Mouse (Mus musculus): ENCODE results near the gene Clcn5.

Clcn5 gene

DNA sequence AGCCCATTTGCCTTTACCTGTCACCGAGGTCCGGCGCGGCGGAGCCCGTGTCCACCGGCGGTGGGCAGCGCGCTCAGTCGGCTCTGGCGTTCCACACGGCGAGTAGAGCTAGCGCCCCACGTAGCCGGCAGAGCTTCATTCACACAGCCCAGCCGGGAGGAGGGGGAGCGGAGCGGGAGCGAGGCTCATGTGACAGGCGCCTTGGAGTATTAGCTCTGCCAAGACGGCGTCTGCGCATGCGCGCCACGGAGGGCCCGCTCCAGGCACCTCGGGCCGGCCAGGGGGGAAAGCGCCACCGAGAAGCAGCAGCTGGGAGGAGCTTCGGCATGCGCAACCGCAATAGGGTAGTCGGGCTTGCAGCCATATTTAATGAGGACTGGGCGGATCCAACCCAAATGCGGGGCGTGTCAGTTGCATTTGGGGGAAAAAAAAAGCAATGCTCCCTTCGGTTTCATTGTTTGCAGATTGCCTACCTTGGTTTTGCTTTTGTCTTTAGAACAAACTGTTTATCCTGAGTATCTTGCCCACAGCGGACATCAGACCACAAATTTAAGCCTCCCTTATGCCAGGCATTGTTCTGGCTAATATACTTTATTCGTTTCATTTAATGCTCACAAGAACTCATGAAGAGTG, at the start of gene Clcn5:
Gene Clcn5, minus strand, starts transcription at position 270 of the 633 bp plus-strand sequence.
- in situ Hi-C loops (cut with MboI; ENCODE audit: low sequenced_read_pairs), result no loop called here

DNA sequence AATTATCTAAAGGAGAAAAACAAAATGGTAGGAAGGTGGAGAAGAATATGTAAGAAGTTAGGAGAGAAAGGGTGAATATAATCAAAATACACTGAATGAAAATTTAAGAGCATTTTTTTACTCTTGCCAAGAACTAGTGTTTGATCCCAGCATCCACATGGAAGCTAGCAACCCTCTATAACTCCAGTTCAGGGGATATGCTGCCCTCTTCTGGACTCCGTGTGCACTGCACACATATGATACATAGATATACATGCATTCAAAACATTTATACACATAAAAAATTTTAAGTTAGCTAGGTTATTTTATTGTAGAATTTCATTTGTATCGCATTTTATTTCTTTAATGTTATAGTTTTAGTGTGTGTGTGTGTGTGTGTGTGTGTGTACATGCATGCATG, 6.3 kb upstream of the Clcn5 start:
- in situ Hi-C loops (cut with MboI; ENCODE audit: low sequenced_read_pairs), result no loop called here

DNA sequence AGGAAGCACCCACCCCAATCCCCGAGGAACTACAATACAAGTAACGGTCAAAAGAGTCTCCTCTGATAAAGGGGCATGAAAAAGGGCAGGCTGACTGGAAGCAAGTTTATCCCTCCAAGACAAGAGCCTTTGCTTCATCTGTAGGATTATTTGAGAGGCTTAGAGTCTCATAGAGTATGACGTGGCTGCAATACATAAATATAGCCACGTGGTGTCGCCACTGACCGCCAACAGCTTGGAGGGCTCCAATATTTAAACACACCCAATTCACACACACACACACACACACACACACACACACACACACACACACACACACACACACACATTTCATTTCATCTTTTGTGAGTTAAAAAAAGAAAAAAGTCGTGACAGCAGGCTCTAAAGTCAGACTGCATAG, 3.1 kb upstream of the Clcn5 start:
- in situ Hi-C loops (cut with MboI; ENCODE audit: low sequenced_read_pairs), result no loop called here

DNA sequence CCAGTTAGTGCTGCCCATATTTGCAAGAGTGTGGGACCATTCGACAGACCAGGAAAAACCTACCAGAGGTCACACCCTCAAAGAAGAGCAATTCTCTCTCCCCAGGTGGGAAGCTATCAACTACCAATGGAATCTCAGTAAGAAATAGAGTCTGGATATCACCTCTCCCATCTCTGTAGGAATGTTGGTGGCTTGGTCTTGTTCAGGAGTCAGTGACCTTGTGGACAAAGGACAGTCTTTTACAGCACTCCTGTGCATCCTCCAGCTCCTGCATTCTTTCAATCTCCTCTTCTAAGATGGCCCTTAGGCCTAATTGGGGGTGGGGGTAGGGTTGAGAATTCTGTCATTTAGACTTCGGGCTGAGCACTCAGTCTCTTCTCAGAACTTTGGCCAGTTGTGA, 1.4 kb upstream of the Clcn5 start:
- in situ Hi-C loops (cut with MboI; ENCODE audit: low sequenced_read_pairs), result no loop called here

DNA sequence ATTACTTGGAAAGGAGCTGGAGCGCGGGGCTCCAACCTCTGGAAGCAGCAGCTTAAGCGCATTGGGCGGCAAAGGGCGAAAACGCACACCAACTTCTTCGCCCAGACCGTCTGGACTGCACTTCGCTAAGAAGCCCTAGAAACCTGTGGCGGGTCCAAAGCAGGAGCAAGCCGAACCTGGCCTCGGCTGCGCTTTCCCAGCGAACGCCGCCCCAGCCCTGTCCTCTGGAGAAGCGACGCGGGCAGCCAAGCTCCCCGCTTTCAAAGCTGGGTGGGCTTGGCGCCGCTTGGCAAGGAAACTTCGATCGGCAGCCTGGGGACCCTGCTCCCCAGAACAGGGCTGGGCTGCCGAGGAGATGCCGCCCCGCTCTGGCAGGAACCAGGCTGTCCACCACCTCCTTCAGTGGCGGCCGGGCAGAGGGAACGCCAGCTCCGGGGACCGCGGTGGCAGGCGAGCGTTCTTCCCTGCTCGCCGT, 570 bp downstream of the Clcn5 start:
- in situ Hi-C loops (cut with MboI; ENCODE audit: low sequenced_read_pairs), result no loop called here

DNA sequence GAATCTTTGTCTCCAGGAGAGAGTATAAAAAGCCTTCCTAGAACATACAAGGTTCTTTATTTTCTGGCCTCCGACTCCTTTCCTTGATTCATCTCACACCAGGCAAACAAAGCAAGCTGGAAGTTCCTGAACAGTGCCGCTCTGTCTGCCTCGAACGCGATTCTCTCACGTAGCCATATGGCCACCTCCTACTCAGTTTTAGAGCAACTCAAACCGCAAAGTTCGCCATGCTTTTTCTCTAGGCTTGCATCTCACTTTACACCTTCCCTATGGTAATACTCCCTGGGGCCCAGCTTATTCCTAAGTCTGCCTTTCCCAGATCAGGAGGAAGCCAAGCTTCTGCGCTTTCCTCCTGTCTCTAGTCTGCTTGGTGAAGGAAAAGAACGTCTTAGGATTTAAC, 4.0 kb downstream of the Clcn5 start:
- in situ Hi-C loops (cut with MboI; ENCODE audit: low sequenced_read_pairs), result no loop called here

DNA sequence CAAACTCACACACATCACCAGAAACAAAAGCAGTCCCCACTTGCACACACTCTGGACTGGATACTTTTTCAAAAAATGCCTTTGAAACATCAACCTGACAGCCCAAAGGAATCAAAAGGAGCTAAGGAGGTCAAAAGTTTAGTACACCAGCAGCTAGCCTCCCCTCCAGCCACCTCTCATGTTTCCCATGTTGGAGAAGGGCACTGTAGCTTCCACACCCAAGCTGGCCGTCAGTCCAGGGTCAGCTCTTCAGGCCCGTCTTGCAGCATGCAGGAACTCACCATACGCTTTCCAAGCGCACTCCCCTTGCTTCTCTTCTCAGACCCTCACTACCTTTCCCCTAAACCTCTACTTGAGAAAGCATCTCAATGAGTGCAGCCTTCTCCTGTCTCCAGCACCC, 4.5 kb downstream of the Clcn5 start:
- in situ Hi-C loops (cut with MboI; ENCODE audit: low sequenced_read_pairs), result no loop called here

DNA sequence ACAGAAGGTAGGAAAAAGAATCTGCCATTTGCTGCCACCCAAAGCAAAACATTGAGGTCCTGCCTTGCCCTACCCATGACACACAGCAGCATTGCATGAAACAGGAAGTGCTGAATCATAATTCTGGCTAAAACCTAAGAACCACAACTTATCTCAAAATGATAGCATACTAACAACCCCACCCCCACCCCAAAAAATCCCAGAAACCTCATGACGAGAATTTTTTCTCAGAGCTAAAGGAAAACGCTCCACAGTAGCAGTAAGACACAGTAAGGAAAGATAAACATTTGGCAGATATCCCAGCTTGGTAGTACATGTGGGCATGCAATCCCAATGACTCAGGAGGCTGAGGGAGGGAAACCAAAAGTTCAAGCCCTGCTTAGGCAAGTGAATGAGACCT, 10.9 kb downstream of the Clcn5 start:
- in situ Hi-C loops (cut with MboI; ENCODE audit: low sequenced_read_pairs), result no loop called here

DNA sequence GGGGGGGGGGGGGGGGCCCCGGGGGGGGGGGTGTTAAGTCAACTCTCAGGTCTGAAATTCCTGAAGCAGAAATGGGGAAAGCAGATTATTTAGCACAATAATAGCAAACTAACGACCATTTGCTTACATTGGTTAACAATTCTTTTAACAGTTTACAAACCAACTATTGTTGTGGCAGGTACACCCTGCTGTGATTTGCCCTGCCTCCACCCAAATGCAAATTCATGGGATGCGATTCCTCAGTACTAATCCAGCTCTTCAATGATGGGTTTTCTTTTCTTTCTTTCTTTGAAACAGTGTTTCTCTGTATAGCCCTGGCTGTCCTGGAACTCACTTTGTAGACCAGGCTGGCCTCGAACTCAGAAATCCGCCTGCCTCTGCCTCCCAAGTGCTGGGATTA, 12.3 kb downstream of the Clcn5 start:
- in situ Hi-C loops (cut with MboI; ENCODE audit: low sequenced_read_pairs), result no loop called here

DNA sequence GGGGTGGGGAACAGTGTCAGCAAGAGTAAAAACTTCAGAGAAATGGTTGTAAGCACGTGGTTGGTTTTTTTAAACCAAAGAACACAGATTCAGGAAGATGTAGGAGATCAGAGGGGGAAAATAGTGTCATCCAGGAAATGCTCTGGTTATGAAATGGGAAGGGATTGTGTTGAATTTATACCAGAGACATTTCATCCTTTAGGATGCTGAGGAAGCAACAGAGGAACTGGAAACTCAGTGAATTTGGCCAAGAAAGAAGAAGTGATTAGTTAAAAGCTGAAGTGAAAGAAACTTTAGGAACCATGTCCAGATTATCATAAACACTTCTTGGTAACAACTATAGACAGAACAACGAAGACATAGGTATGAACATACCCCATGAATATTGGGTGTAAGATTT, 26.2 kb downstream of the Clcn5 start:
- in situ Hi-C loops (cut with MboI; ENCODE audit: low sequenced_read_pairs), result no loop called here

DNA sequence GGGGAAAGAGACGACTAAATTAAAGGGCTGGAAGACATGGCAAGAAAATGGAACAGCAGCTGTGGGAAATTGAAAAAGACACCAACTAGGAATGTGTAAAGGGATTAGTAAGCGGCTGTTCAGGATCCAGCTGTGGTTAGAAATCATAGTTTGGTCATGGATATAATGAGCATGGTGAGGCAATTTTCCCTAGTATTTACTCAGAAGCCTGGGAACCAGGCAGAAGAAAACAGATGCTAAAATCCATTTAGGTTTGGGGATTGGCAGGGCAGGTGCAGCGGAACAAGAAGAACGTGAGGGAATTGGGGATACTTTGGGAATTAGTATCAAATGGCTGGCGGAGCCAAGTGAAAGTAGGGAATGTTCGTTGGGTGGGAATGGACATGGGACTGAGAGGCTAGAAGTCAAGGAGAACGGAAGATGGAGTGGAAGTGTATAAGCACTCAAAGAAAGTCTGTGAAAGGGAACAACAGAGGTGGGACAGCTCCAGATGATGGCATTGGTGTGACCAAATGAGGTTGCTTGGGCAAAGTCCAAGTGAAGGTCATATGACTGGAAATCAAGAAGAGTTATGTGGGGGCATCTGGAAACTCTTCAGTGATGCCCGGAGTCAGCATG, 26.9 kb downstream of the Clcn5 start:
- in situ Hi-C loops (cut with MboI; ENCODE audit: low sequenced_read_pairs), result no loop called here

DNA sequence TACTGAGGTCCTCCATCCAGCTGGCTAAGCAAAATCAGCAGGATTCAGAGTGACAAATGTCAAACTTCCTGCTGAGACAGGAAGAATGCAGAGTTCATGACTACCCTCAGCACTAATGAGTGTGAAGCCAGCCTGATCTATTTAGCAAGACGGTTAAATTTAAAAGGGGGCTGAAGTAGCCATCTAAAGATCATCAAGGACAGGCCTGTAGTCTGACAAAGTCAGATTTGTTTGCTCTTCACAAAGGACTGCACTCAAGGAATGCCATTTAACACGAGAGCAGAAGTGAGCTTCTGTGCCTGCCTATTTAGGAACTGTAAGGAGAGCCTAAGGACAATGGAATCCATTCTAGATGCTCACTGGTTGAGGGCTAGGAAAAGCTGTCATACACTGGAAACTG, 30.2 kb downstream of the Clcn5 start:
- in situ Hi-C loops (cut with MboI; ENCODE audit: low sequenced_read_pairs), result no loop called here

DNA sequence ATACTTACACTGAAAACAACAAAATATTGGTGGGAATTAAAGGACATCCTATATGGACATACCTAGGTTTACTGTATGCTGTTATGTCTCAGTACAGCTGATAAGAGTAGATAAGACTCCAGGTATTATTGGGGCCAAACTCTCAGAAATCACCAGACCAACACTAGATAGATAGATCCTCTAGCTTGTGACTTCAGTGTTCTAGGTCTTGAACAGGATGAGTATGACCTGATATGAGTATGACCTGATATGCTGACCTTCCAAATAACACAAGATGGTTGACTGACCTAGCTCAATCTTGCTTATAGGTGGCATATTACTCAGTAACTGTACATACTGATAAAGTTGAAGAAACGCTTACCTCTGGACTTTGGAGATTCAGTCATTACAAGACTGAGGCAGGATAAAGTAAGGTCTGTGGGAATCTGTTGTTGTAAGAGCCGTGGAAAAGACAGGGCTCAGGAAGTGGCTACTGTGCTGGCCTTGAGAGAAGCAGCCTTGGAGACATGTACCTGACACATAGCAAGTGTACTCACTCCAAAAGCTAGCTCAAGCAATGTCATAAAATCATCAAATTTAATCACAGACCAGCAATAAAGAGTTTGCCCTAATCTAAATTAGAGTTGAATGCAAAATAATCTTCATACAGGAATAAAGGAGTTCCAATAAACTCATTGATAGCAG, 32.0 kb downstream of the Clcn5 start:
- in situ Hi-C loops (cut with MboI; ENCODE audit: low sequenced_read_pairs), result no loop called here

DNA sequence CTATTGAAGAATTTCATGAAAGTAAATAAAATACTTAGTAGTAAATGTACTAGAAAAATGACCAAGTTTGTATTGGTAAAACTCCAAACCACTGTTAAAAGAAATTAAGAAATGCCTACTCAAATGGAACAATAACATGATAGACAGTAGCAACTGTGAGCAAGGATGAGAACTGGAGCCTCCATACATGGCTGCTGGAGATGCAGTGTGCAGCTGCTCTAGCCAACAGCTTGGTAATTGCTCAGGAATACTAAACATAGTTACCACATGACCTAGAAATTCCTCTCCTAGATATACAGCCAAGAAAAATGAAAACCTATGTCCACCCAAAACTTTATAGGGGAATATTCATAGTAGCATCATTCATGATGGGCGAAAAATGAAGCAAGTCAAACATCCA, 36.5 kb downstream of the Clcn5 start:
- in situ Hi-C loops (cut with MboI; ENCODE audit: low sequenced_read_pairs), result no loop called here

DNA sequence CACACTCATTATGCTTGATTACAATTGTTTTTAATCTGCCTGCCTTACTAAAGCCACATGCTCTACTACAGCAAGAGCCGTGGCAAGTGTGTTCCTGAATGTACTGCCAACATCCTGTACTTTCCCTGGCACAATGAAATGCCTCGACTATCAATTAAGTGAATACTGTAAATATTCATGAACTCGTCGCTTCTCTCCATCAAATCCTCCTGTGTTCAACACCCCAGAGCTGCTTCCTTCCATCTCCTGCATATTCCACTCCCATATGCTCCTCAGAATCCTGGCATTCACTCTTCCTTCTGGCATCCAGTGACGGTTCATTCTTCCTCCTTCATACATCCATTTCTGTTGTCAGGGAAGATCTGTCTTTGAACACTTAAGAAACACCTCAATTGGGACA, 39.4 kb downstream of the Clcn5 start:
- in situ Hi-C loops (cut with MboI; ENCODE audit: low sequenced_read_pairs), result no loop called here

DNA sequence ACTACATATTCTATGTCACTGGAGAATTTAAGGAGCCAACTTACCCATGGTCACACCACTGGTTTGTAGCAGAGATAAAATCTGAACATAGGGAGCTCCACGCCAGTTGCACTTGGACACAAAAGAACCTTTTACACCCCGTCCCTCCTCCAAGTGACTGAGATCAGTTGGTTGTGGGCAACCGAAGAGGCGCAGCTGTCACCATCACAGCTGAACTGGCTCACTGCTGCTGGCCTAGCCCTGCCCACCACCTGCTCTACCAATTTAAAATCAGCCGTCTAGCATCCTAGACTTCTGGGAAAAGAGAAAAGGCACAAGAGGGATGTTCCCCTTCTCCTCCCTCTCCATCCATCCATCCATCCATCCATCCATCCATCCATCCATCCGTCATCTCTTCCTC, 42.6 kb downstream of the Clcn5 start:
- in situ Hi-C loops (cut with MboI; ENCODE audit: low sequenced_read_pairs), result no loop called here

DNA sequence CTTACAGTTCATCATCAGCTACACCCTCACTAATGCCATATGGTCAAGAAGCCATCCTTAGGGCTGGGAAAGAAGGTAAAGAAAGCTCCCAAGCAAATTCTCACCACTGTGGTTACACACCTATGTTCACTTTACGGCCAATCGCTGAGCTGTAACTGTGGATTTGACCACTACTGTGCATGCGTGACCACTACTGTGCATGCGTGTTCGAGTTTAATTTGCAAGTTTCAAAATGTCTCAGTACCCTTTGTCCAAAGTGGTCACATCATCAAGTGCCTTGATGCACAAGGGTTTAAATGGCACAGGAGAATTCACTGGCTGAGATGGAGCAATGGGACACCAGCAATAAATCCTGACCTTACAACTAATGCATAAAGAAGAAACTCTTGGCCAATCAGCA, 58.0 kb downstream of the Clcn5 start:
- in situ Hi-C loops (cut with MboI; ENCODE audit: low sequenced_read_pairs), result no loop called here

DNA sequence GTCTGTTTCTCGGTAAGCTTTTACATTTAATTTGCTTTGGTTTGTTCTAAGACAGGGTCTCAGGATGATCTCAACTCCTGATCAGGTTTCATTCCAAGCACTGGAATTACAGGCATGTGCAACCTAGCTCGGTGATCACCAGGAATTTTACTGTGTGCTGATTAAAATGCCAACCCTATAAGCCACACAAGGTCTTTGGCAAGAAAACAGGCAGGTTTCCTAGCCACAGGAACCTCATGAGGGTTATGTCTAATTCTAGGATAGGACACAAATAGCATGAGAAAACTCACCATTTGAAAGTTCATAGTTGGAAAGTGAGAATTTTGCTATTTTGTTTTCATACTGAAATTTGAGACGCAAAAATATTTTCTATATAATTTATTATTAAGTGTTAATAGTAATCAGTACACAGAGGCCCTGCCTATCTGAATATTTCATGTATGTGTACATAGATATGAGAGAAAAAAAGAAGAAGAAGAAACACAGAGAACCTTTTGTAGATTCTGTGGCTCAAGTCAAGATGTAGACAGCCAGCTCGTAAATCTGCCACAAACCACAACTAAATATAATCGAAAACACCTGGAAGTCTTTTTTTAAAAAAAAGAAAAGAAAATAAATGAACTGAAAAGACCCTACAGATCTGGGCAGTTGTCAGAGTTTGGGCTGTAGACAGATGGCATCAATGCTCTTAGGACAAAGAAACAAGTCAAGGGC, 58.6 kb downstream of the Clcn5 start:
- in situ Hi-C loops (cut with MboI; ENCODE audit: low sequenced_read_pairs), result no loop called here

DNA sequence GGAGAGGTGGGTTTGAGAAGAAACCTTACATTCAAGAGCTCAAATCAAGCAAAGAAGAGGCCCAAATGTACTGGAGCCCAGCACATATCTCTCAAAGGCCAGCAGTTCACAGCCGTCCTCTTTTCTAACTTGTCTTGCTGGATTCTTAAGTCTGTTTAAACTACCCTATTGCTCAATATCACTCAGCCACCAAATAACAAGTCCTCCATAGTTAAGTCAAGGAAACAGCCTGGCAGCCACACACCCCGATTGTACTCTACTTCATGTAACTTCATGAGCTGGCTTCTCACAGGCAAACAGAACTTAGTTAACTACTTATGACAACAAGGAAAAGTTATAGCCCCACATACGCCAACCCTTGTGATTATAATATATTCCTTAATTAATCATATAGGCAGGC, 59.4 kb downstream of the Clcn5 start:
- in situ Hi-C loops (cut with MboI; ENCODE audit: low sequenced_read_pairs), result no loop called here

DNA sequence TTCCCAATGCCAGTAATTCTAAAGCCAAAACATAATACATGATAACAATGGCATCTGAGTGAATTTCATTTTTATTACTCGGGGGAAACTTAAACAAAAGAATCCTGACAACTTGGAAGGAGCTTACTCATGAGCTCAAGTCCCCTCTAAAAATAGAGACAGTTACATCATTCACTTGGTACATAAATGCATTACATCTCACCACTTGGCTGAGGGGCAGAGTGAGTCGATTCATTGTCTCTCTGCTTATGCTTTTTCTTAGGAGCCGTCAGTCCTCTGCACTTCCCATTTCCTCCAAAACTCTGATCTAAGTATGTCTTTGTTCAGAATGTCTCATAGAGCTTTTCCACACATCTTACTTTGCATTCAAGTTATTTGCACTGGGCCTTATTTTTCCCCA, 63.1 kb downstream of the Clcn5 start:
- in situ Hi-C loops (cut with MboI; ENCODE audit: low sequenced_read_pairs), result no loop called here

DNA sequence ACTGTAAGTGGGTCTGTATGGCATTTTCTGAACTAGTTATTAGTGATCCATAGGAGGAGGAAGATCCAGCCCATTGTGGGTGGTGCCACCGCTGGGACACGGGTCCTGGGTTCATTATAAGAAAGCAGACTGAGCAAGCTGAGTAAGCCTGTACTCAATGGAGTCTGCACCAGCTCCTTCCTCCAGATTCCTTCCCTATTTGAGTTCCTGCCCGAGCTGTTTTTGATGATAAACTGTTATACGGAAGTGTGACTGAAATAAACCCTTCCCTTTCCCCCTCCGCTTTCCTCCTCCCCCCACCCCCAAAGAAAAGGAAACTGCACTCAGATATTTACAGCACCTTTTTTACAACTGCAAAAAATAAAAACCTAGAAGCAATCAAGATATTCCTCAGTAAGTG, 115.1 kb downstream of the Clcn5 start:
- in situ Hi-C loops (cut with MboI; ENCODE audit: low sequenced_read_pairs), result no loop called here

DNA sequence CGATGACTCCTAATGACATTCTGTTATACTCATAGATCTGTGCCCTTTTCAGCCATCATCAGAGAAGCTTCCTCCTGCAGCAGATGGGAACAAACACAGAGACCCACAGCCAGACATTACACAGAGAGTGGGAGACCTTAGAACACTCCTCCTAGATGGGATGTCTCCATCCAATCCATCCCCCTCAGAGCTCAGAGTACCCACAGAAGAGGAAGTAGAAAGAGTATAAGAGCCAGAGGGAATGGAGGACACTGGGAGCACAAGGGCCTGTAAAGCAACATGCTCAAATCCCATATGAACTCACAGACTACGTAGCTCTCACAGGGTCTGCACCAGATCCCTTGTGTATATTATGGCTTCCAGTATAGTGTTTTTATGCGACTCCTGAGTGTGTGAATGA, 115.6 kb downstream of the Clcn5 start:
- in situ Hi-C loops (cut with MboI; ENCODE audit: low sequenced_read_pairs), result no loop called here

All from CH12F3 (cell line).